Mouse (Mus musculus) C2C12 (cell line): Measurements from ENCODE around the gene Vnn3.

Source experiments
- CTCF ChIP-seq: IDR thresholded peaks from one replicate; pipeline ENCODE4 v1.5.1; 2011; ENCODE audit not compliant: control insufficient read depth, insufficient read depth, insufficient read length
- MAX ChIP-seq: IDR thresholded peaks from one replicate; pipeline ENCODE4 v1.6.1; 2011; ENCODE audit warnings: mild to moderate bottlenecking, control low read depth

GRCm38 (mm10) chr10:23826516-23826915, 24.7 kb upstream of the Vnn3 start:
- no peak for TF ChIP-seq MAX
- TF ChIP-seq CTCF, result no peak
